Mouse (Mus musculus) kidney, embryonic 14.5 days (tissue): Measurements from ENCODE around the gene Phf12. TPM values are rescaled to one million over a fixed set of nuclear protein-coding genes. Genes with fewer than 3 reads are reported as not detected.

Experiments used
- ATAC-seq: fragments of 200-750 bp; cut with Nextera tagmentation; 2 replicates; pipeline ENCODE4 v1.8.0; 2017; ENCODE audit warnings: moderate number of reproducible peaks, mild to moderate bottlenecking, moderate TSS enrichment, moderate library complexity; ENCODE audit not compliant: low FRiP score, low TSS enrichment
- H3K27ac ChIP-seq: fragments of 300-500 bp; sonication (generic); 2 replicates; pipeline ENCODE4 v1.5.1; 2014; ENCODE audit warnings: low read depth, mild to moderate bottlenecking, low read length, moderate library complexity, mixed read lengths
- H3K27me3 ChIP-seq: fragments of 300-500 bp; sonication (generic); 2 replicates; pipeline ENCODE4 v1.6.1; 2014; ENCODE audit warnings: mild to moderate bottlenecking, low read length; ENCODE audit not compliant: control insufficient read depth, insufficient read depth
- H3K36me3 ChIP-seq: fragments of 300-500 bp; sonication (generic); 2 replicates; pipeline ENCODE4 v1.6.1; 2014; ENCODE audit warnings: low read length, mixed read lengths; ENCODE audit not compliant: control insufficient read depth, insufficient read depth
- H3K4me1 ChIP-seq: fragments of 300-500 bp; sonication (generic); 2 replicates; pipeline ENCODE4 v1.6.1; 2014; ENCODE audit warnings: low read length, mixed read lengths; ENCODE audit not compliant: control insufficient read depth, insufficient read depth
- H3K4me2 ChIP-seq: fragments of 300-500 bp; sonication (generic); replicated peaks from 2 replicates; pipeline ENCODE4 v1.6.1; 2014; ENCODE audit warnings: low read depth, mild to moderate bottlenecking, low read length
- H3K4me3 ChIP-seq: fragments of 300-500 bp; sonication (generic); 2 replicates; pipeline ENCODE4 v1.5.1; 2014; ENCODE audit warnings: mild to moderate bottlenecking, low read length
- H3K9ac ChIP-seq: fragments of 300-500 bp; sonication (generic); 2 replicates; pipeline ENCODE4 v1.6.1; 2014; ENCODE audit warnings: low read depth, mild to moderate bottlenecking, low read length, moderate library complexity
- H3K9me3 ChIP-seq: fragments of 300-500 bp; sonication (generic); 2 replicates; pipeline ENCODE4 v1.6.1; 2016; ENCODE audit warnings: low read length; ENCODE audit not compliant: control insufficient read depth
- WGBS: fragments of 180-500 bp; shearing (Covaris S2); extraction: QIAGEN DNeasy Blood & Tissue Kit; methylation state at CpG from one replicate; pipeline ENCODE4 v1.1.7; 2014; 5-methylcytosine and 5-hydroxymethylcytosine counted together
- polyA plus RNA-seq: library from polyadenylated mRNA; unstranded; fragments of >200 nt; fragmentation: Nextera tagmentation; extraction: Ambion mirVana; gene quantifications from 2 replicates; pipeline ENCODE4 v1.2.1, GENCODE M21; 2014

Gene Phf12
- polyA plus RNA-seq, 1 experiment from 2014 or later: 22.6 TPM

DNA sequence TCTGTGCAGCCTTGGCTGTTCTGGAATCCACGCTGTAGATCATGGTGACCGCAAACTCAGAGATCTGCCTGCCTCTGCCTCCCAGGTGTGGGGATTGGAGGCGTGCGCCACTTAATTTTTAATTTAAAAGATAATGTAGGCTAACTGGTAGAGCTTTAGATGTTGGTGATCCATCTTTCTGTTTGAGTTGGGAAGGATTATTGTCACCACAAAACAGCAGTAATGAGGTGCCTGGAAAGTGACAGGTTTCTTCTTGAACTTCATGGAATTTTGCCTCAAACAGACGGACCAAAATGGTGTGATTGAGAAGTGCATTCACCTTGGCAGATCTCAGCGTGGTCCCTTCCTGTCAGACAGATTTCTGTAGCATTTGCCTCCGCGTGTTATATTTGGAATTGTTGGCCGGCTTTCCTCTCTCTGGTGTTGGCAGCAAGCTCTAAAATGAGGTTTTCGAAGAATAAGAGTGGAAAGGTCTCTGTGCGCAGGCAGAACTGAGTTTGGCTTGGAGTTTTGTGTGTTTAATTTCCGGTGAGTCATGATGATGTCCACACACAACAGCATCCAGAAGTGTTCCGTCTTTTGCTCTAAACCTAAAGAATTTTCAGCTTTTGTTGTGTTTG lies 6.6 kb downstream of the Phf12 start:
- ATAC-seq: no peak

DNA sequence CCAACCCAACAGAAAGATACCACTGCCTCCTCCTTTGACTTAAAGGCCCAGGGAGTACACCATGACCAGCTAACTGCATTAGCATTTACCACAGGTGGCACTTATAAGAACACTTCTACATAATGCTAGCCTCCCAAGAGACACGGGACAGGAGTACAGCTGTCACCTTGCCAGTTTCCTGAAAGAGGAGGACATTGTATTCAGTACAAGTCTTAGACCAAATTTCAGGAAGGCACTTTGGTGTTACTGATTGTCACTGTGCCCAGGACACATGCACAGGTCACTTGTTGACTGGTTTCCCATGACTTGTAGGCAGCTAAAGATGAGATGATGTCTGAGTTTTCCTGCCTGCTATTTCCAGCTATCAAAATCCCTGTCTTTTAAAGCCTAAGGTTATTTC lies 13.0 kb downstream of the Phf12 start:
- ATAC-seq: no peak
- no peak overlapping the region for H3K4me3 ChIP-seq
- H3K4me1 ChIP-seq: no peaks in the 10 kb centered on the region
- no peaks in the 10 kb centered on the region for H3K9me3 ChIP-seq
- H3K27ac ChIP-seq: no peak overlapping the region
- H3K4me2 ChIP-seq: no peak overlapping the region
- peaks cover 29% of the 10 kb centered on the region; the same call in 1 of the 2 replicates for H3K36me3 ChIP-seq
- no peak overlapping the region for H3K9ac ChIP-seq
- 91% methylated on average over 1 of the region's 1 CpGs for WGBS
- no peaks in the 10 kb centered on the region for H3K27me3 ChIP-seq

More for the DNA sequence above, 6.6 kb downstream of the Phf12 start:
- Histone ChIP-seq H3K4me1 (peaks cover 11% of the 10 kb centered on the region; the same call in 1 of the 2 replicates), H3K9ac (no peak overlapping the region), H3K4me2 (no peak overlapping the region), H3K9me3 (no peaks in the 10 kb centered on the region), H3K27me3 (no peaks in the 10 kb centered on the region), H3K36me3 (peaks cover 56% of the 10 kb centered on the region), H3K27ac (no peak overlapping the region), H3K4me3 (no peak overlapping the region)
- WGBS: 95% methylated on average over 13 of the region's 13 CpGs

DNA sequence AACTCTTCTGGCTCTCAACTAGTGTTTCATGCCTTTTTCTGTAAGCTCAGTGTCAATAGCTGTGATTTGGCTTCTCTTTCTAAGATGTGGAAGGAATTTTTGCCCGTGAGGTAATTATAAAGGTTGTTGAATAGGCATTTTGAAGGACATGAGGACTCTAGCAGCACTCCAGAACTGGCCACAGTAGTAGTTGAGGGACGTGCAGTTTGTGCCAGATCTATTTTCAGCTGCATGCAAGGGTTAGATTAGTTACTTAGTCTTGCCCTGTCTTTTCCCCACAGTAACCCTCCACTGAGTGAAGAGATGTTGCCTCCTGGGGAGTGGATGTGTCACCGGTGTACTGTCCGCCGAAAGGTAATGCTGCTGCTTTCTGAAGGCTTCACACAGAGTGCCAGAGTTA lies 23.9 kb downstream of the Phf12 start:
- H3K27me3 ChIP-seq: no peaks in the 10 kb centered on the region
- no peak overlapping the region for H3K4me3 ChIP-seq
- no peak overlapping the region for H3K9ac ChIP-seq
- no peak overlapping the region for H3K27ac ChIP-seq
- H3K4me2 ChIP-seq: no peak overlapping the region
- no peak for ATAC-seq
- peaks cover 61% of the 10 kb centered on the region for H3K36me3 ChIP-seq
- no peaks in the 10 kb centered on the region for H3K4me1 ChIP-seq
- H3K9me3 ChIP-seq: no peaks in the 10 kb centered on the region
- WGBS: 95% methylated on average over 5 of the region's 5 CpGs

DNA sequence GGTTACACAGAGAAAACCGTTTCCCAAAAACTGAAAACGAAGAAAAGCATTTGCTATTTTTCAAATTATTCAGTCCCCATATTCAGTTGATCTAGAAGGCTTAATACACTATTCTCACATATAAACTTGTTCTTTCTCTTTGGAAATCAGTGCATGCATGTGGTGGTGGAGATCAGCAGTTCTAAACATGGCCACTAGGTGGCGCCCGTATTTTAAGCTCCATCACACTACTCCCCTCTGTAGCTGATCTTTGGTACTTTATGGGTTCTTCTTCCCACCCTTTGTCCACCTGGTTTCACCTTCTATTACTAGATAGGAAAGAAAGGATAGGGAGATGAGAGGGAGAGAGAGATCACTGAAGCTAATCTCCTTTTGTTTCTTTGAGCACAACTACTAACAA lies 37.1 kb downstream of the Phf12 start:
- Histone ChIP-seq H3K9me3 (no peaks in the 10 kb centered on the region), H3K27me3 (no peaks in the 10 kb centered on the region), H3K4me3 (no peak overlapping the region), H3K36me3 (peaks cover 90% of the 10 kb centered on the region), H3K4me2 (no peak overlapping the region), H3K4me1 (no peaks in the 10 kb centered on the region), H3K9ac (no peak overlapping the region), H3K27ac (no peak overlapping the region)
- WGBS: 23% methylated on average over 4 of the region's 4 CpGs
- ATAC-seq: no peak

DNA sequence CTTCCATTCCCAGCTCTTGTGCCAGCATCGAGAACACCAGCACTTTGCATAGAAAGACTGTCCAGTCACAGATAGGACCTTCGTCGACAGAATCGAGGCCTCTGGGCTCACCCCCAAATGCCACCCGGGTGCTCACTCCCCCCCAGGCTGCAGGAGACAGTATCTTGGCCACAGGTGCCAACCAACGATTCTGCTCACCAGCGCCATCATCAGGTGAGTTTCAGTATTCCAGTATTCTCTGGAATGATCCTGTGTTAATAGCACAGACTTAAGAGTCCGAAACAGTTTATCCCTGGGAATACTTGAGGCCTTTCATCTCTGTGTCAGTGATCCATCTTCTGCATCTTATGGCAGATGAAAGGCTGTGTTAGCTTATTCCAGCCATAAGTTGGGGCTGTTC lies 41.1 kb downstream of the Phf12 start:
- Histone ChIP-seq H3K4me2 (no peak overlapping the region), H3K36me3 (peaks cover 89% of the 10 kb centered on the region), H3K4me3 (no peak overlapping the region), H3K4me1 (no peaks in the 10 kb centered on the region), H3K9me3 (no peaks in the 10 kb centered on the region), H3K27ac (no peak overlapping the region), H3K9ac (no peak overlapping the region), H3K27me3 (no peaks in the 10 kb centered on the region)
- 90% methylated on average over 8 of the region's 8 CpGs for WGBS
- no peak for ATAC-seq

DNA sequence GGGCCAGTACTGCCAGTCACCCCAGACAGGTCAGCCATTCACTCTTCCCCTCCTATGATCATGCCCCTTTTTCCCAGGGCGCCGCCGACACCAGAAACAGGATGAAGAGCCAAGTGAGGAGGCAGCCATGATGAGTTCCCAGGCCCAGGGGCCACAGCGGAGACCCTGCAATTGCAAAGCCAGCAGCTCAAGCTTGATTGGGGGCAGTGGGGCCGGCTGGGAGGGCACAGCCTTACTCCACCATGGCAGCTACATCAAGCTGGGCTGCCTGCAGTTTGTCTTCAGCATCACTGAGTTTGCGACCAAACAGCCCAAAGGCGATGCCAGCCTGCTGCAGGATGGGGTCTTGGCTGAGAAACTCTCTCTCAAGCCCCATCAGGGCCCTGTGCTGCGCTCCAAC lies 46.7 kb downstream of the Phf12 start:
- Histone ChIP-seq H3K4me1 (peaks cover 10% of the 10 kb centered on the region), H3K36me3 (peaks cover 53% of the 10 kb centered on the region), H3K4me3 (no peak overlapping the region), H3K9me3 (no peaks in the 10 kb centered on the region), H3K27me3 (no peaks in the 10 kb centered on the region), H3K4me2 (no peak overlapping the region), H3K27ac (no peak overlapping the region), H3K9ac (no peak overlapping the region)
- 87% methylated on average over 8 of the region's 8 CpGs for WGBS
- no peak for ATAC-seq

DNA sequence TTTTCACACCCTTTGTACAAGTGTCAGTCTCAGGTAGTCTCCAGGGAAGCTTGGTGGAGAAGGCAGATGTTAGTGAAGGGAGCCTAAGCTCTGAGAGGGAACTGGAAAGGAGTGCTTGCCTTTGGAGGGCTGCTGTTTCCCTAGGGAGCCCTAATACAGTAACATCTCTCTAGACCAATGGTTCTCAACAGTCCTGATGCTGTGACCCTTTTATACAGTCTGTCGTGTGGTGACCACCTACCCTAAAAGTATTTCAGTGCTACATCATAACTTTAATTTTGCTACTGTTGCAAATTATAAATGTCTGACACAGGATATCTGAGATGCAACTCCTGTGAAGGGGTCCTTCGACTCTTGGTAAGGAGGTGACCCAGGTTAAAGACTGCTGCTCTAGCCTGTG lies 48.0 kb downstream of the Phf12 start:
- peaks cover 47% of the 10 kb centered on the region for H3K36me3 ChIP-seq
- H3K27me3 ChIP-seq: no peaks in the 10 kb centered on the region
- 62% methylated on average over 2 of the region's 2 CpGs for WGBS
- no peak overlapping the region for H3K9ac ChIP-seq
- ATAC-seq: no peak
- no peak overlapping the region for H3K4me2 ChIP-seq
- H3K9me3 ChIP-seq: no peaks in the 10 kb centered on the region
- H3K27ac ChIP-seq: no peak overlapping the region
- no peak overlapping the region for H3K4me3 ChIP-seq
- H3K4me1 ChIP-seq: peaks cover 10% of the 10 kb centered on the region

DNA sequence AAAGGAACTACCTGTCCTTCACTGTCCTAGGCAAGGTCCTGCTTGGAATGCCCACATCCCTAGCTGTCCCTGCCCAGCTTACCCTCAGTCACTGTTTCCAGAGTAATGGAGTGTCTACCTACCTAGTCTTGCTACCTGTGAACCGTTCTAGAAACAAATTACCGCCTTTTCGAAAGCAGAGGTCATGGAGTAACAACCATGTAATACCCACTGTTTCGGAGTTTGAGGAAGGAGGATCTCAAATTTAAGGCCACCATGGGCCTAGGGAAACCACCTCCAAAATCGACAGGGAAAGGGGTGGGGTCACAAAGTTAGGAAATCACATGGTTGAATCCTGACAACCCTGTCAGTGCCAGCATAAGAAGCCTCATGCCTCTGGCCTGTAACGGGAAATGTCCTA lies 48.8 kb downstream of the Phf12 start:
- Histone ChIP-seq H3K9ac (no peak overlapping the region), H3K4me3 (peak overlapping the region; percentile 62; the same call in 1 of the 2 replicates), H3K4me1 (peaks cover 10% of the 10 kb centered on the region), H3K27ac (no peak overlapping the region; the same call in 1 of the 2 replicates), H3K4me2 (peak overlapping the region; percentile 86), H3K27me3 (no peaks in the 10 kb centered on the region), H3K9me3 (no peaks in the 10 kb centered on the region), H3K36me3 (peaks cover 39% of the 10 kb centered on the region)
- ATAC-seq: no peak
- 34% methylated on average over 6 of the region's 6 CpGs for WGBS

DNA sequence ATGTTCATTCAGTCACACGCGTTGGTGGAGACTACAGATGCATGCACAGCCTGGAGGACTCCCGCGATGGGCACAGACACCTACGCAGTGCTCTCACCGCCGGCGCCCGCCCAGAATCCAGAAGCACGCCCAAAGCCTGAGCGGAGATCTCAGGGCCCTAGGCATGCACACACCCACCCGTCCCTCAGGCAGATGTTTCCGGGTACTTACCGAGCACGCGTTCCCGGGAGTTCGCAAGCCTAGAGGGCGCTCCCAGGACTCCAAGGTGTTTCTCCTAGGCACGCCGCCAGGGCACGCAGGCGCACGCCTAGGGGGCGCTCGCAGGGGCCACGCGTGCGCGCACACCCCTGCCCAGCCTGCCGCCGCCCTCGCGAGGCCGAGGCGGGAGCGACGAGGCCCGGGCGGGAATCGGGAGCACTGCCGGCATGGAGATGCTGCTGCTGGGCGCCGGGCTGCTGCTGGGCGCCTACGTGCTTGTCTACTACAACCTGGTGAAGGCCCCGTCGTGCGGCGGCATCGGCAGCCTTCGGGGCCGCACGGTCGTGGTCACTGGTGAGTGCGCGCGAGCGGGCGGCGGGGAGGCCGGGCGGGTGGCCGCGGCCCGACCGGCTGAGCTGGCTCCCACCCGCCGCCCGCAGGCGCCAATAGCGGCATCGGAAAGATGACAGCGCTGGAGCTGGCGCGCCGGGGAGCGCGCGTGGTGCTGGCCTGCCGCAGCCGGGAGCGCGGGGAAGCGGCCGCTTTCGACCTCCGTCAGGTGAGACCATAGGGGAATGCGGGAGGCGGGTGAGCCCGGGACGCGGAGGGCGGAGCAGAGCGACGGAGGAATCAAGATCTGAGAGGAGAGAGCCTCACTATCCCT lies 49.6 kb downstream of the Phf12 start, which contains the start of gene Dhrs13:
Dhrs13 (plus strand) TSS at position 334 of the 862 bp plus-strand sequence.
- Histone ChIP-seq H3K36me3 (peaks cover 34% of the 10 kb centered on the region), H3K9me3 (no peaks in the 10 kb centered on the region), H3K4me3 (peak within 1 kb of the TSS; percentile 62), H3K4me2 (peak within 1 kb of the TSS; percentile 86), H3K9ac (peak within 1 kb of the TSS; percentile 79), H3K4me1 (peaks cover 13% of the 10 kb centered on the region), H3K27me3 (no peaks in the 10 kb centered on the region), H3K27ac (peak within 1 kb of the TSS; percentile 63; the same call in 1 of the 2 replicates)
- peak; percentile 92 for ATAC-seq
- WGBS: under 1% methylated on average over 94 of the region's 96 CpGs
